Mouse (Mus musculus) kidney, adult 2 months (tissue): ENCODE results near the gene Slc22a17.

Source experiments
- CTCF ChIP-seq: fragments of 200-500 bp; conservative IDR thresholded peaks from 2 replicates; pipeline ENCODE4 v1.5.1; 2011; ENCODE audit warnings: low read depth, mild to moderate bottlenecking, control low read depth, low read length, moderate library complexity, mixed read lengths; ENCODE audit not compliant: insufficient read depth, insufficient read length
- POLR2A ChIP-seq: fragments of 200-500 bp; IDR thresholded peaks from one replicate; pipeline ENCODE4 v1.6.1; 2011; ENCODE audit warnings: low read depth, low read length, control low read depth

DNA sequence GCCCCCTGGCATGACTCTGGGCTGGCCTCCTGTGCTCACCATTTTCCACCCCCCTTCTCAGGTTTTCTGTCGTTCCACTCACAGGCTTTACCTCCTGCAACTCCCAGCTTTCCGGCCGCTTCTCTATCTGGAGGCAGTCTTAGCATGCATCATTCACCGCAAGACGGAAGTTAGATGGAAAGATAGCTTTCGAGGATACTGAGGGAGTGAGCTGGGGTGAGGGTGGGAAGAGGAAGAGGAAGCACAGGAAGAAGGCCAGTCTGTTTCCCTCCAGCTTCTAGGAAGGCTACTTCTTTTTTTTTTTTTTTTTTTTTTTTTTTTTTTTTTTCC lies 23.9 kb upstream of the Slc22a17 start:
- TF ChIP-seq POLR2A (no peak), CTCF (no peak)
